Comparison of ENCODE assay signal across 10 mouse cellular contexts in genomic region chr19:43961185-43961584, GRCm38 (mm10). TPM values are rescaled to one million over a fixed set of nuclear protein-coding genes. Genes with fewer than 3 reads are reported as not detected.
DNase-seq lines count a peak whose midpoint lies in the region; ATAC-seq and TF ChIP-seq lines count a peak whose summit lies in the region.
"Had no signal": no experiment of that assay in that cellular context is flagged by ENCODE, and none has a peak within 500 bp of the region (broad histone marks: within the 10 kb centered on the region; RNA-seq: fewer than 3 reads in every experiment).

No protein-coding gene starts in this region.

- H3K9me3 ChIP-seq in hindbrain, embryonic 11.5 days (ENCODE audit: control insufficient read depth, low read length) = no peaks in the 10 kb centered on the region
- no peaks in the 10 kb centered on the region for H3K9me3 ChIP-seq in hindbrain, embryonic 13.5 days
- H3K9me3 ChIP-seq in embryonic facial prominence, embryonic 10.5 days = no peaks in the 10 kb centered on the region
- 0 out of 2 replicates have a peak, but pooled peaks cover 3% of the 10 kb centered on the region for H3K9me3 ChIP-seq in forebrain, embryonic 12.5 days
- H3K9me3 ChIP-seq: stomach, embryonic 15.5 days had no signal

- TF ChIP-seq CTCF in thymus, adult 2 months (IDR thresholded peaks at IDR 0.05; ENCODE audit: borderline replicate concordance, control insufficient read depth, extremely low read depth, insufficient read depth, low read length, poor library complexity) = no peak

- WGBS in hindbrain, embryonic 11.5 days = 88% methylated on average over 2 of the region's 2 CpGs
- WGBS in hindbrain, embryonic 13.5 days = 81% methylated on average over 2 of the region's 2 CpGs
- WGBS in thymus, adult 2 months = 95% methylated on average over 2 of the region's 2 CpGs
- 83% methylated on average over 2 of the region's 2 CpGs for WGBS in embryonic facial prominence, embryonic 10.5 days
- 83% methylated on average over 2 of the region's 2 CpGs for WGBS in forebrain, embryonic 12.5 days

- no peak overlapping the region for H3K9ac ChIP-seq in hindbrain, embryonic 11.5 days (ENCODE audit: low read depth, low read length)
- H3K9ac ChIP-seq in hindbrain, embryonic 13.5 days = no peak overlapping the region
- no peak overlapping the region for H3K9ac ChIP-seq in forebrain, embryonic 12.5 days
- H3K9ac ChIP-seq: stomach, embryonic 15.5 days had no signal

- DNase-seq in hindbrain, embryonic 11.5 days (ENCODE audit: low spot score) = peak; percentile 30
- peak; percentile 21 for DNase-seq in thymus, adult 2 months
- no peak for DNase-seq in thymus, adult 18-20 months
- DNase-seq in embryonic facial prominence, embryonic 10.5 days (ENCODE audit: low spot score) = peak; percentile 31
- no peak for DNase-seq in Muller cell, postnatal 12 days (ENCODE audit: inconsistent ontology term)
- no peak for DNase-seq in heart, postnatal 4 days
- DNase-seq: lung, postnatal 10 days had no signal

- ATAC-seq in hindbrain, embryonic 11.5 days (ENCODE audit: low FRiP score) = no peak
- ATAC-seq in hindbrain, embryonic 13.5 days (ENCODE audit: low FRiP score) = no peak
- ATAC-seq in forebrain, embryonic 12.5 days (ENCODE audit: low FRiP score) = no peak

- no peak overlapping the region for H3K4me3 ChIP-seq in hindbrain, embryonic 11.5 days (ENCODE audit: low read depth, low read length)
- no peak overlapping the region for H3K4me3 ChIP-seq in hindbrain, embryonic 13.5 days
- no peak overlapping the region for H3K4me3 ChIP-seq in thymus, adult 2 months (ENCODE audit: control insufficient read depth, insufficient read depth, low read length)
- H3K4me3 ChIP-seq in embryonic facial prominence, embryonic 10.5 days = no peak overlapping the region
- no peak overlapping the region for H3K4me3 ChIP-seq in forebrain, embryonic 12.5 days (replicated peaks)
- H3K4me3 ChIP-seq: stomach, embryonic 15.5 days had no signal

- no peak for TF ChIP-seq POLR2A in thymus, adult 2 months (IDR thresholded peaks at IDR 0.05; ENCODE audit: control insufficient read depth, extremely low read depth, insufficient read depth, low read length, poor library complexity)

- no peaks in the 10 kb centered on the region for H3K36me3 ChIP-seq in hindbrain, embryonic 11.5 days (ENCODE audit: control insufficient read depth, insufficient read depth, low read length)
- no peaks in the 10 kb centered on the region for H3K36me3 ChIP-seq in hindbrain, embryonic 13.5 days
- H3K36me3 ChIP-seq in thymus, adult 2 months (ENCODE audit: control insufficient read depth, insufficient read depth, low read length) = no peaks in the 10 kb centered on the region
- H3K36me3 ChIP-seq in embryonic facial prominence, embryonic 10.5 days (replicated peaks) = no peaks in the 10 kb centered on the region
- H3K36me3 ChIP-seq in forebrain, embryonic 12.5 days (replicated peaks) = no peaks in the 10 kb centered on the region
- H3K36me3 ChIP-seq: stomach, embryonic 15.5 days had no signal

- H3K27me3 ChIP-seq in hindbrain, embryonic 11.5 days (ENCODE audit: control insufficient read depth, insufficient read depth, low read length) = no peaks in the 10 kb centered on the region
- H3K27me3 ChIP-seq in hindbrain, embryonic 13.5 days = no peaks in the 10 kb centered on the region
- H3K27me3 ChIP-seq in thymus, adult 2 months (ENCODE audit: control insufficient read depth, insufficient read depth, low read length) = no peaks in the 10 kb centered on the region
- 0 out of 2 replicates have a peak, but pooled peaks cover 3% of the 10 kb centered on the region for H3K27me3 ChIP-seq in embryonic facial prominence, embryonic 10.5 days (replicated peaks; ENCODE audit: low read depth, poor library complexity, severe bottlenecking)
- no peaks in the 10 kb centered on the region for H3K27me3 ChIP-seq in forebrain, embryonic 12.5 days
- H3K27me3 ChIP-seq: stomach, embryonic 15.5 days had no signal

- H3K4me1 ChIP-seq in hindbrain, embryonic 11.5 days (replicated peaks; ENCODE audit: control insufficient read depth, insufficient read depth, low read length) = no peaks in the 10 kb centered on the region
- peaks cover 5% of the 10 kb centered on the region; the same call in 1 of the 2 replicates for H3K4me1 ChIP-seq in hindbrain, embryonic 13.5 days (replicated peaks)
- H3K4me1 ChIP-seq in thymus, adult 2 months (replicated peaks; ENCODE audit: control insufficient read depth, insufficient read depth, low read length) = peaks cover 3% of the 10 kb centered on the region; the same call in 1 of the 2 replicates
- H3K4me1 ChIP-seq in embryonic facial prominence, embryonic 10.5 days = peaks cover 12% of the 10 kb centered on the region
- H3K4me1 ChIP-seq in forebrain, embryonic 12.5 days = no peaks in the 10 kb centered on the region
- H3K4me1 ChIP-seq: stomach, embryonic 15.5 days had no signal

- H3K27ac ChIP-seq in hindbrain, embryonic 11.5 days (ENCODE audit: low read depth, low read length) = no peak overlapping the region
- no peak overlapping the region for H3K27ac ChIP-seq in hindbrain, embryonic 13.5 days
- H3K27ac ChIP-seq in thymus, adult 2 months (ENCODE audit: control insufficient read depth, insufficient read depth, low read length) = no peak overlapping the region
- H3K27ac ChIP-seq in embryonic facial prominence, embryonic 10.5 days (replicated peaks) = no peak overlapping the region
- no peak overlapping the region for H3K27ac ChIP-seq in forebrain, embryonic 12.5 days
- H3K27ac ChIP-seq: stomach, embryonic 15.5 days had no signal

- H3K4me2 ChIP-seq in hindbrain, embryonic 11.5 days (replicated peaks; ENCODE audit: low read depth, low read length) = no peak overlapping the region
- H3K4me2 ChIP-seq in hindbrain, embryonic 13.5 days = no peak overlapping the region
- H3K4me2 ChIP-seq in forebrain, embryonic 12.5 days = no peak overlapping the region
- H3K4me2 ChIP-seq: stomach, embryonic 15.5 days had no signal

RNA-seq across cellular contexts. Expression of gene Dnmbp, which starts 21.2 kb away (rescaled TPM):
- polyA plus RNA-seq in hindbrain, embryonic 11.5 days (2014; fragmentation: Nextera tagmentation; extraction: Ambion mirVana) = 12.2 and 13.5 TPM in 2 replicates
- 9.2 and 10.8 TPM in 2 replicates for polyA plus RNA-seq in hindbrain, embryonic 13.5 days (2015; fragmentation: Nextera tagmentation; extraction: Ambion mirVana)
- 12.7 and 13.0 TPM in 2 replicates for polyA plus RNA-seq in thymus, adult 2 months (2012; rRNA removed)
- 20.4 and 20.8 TPM in 2 replicates for polyA plus RNA-seq in embryonic facial prominence, embryonic 10.5 days (2016; fragmentation: Nextera tagmentation; extraction: Ambion mirVana)
- polyA plus RNA-seq in forebrain, embryonic 12.5 days (2016; fragmentation: Nextera tagmentation; extraction: Ambion mirVana) = 16.9 and 19.1 TPM in 2 replicates
- total RNA-seq in heart, postnatal 4 days (2021) = 10 to 100 TPM; 12.5 to 13.6 TPM

RNA-seq across cellular contexts. Expression of gene Cpn1, which starts 25.2 kb away (rescaled TPM):
- polyA plus RNA-seq in hindbrain, embryonic 11.5 days (2014; fragmentation: Nextera tagmentation; extraction: Ambion mirVana) = 0.54 and 0.80 TPM in 2 replicates
- 0.32 and 0.48 TPM in 2 replicates for polyA plus RNA-seq in hindbrain, embryonic 13.5 days (2015; fragmentation: Nextera tagmentation; extraction: Ambion mirVana)
- 0.27 and 0.45 TPM in 2 replicates for polyA plus RNA-seq in thymus, adult 2 months (2012; rRNA removed)
- polyA plus RNA-seq in embryonic facial prominence, embryonic 10.5 days (2016; fragmentation: Nextera tagmentation; extraction: Ambion mirVana) = 0.07 and 0.13 TPM in 2 replicates
- 0.10 TPM in 1 of 2 replicates, not detected in the other for polyA plus RNA-seq in forebrain, embryonic 12.5 days (2016; fragmentation: Nextera tagmentation; extraction: Ambion mirVana)
- total RNA-seq in heart, postnatal 4 days (2021) = not detected

Comparison
In these comparisons a context has a peak if more than half of its experiments do, and no peak if none do; other contexts are left out.
1. DNase-seq: peak in hindbrain, embryonic 11.5 days (single experiment), thymus, adult 2 months (single experiment) and embryonic facial prominence, embryonic 10.5 days (single experiment); none in thymus, adult 18-20 months (0 of 2), Muller cell, postnatal 12 days (single experiment) and heart, postnatal 4 days (single experiment).